Mouse (Mus musculus): ENCODE data around the gene Tbata. TPM values are rescaled to one million over a fixed set of nuclear protein-coding genes. Genes with fewer than 3 reads are reported as not detected.

Gene Tbata
- not detected for polyA plus RNA-seq (2017; shearing (Covaris generic))

GRCm38 (mm10) chr10:61171654-61172053 is at the start of gene Tbata:
TSS of gene Tbata (plus strand) at chr10:61171954.

GRCm38 (mm10) chr10:61147157-61148040 is 24.4 kb upstream of the Tbata start, which contains the start of gene Sgpl1:
TSS of gene Sgpl1 (minus strand) at chr10:61147703.

Other genes with a start within 250 kb of the Tbata start
- 0.83 TPM for gene Pcbd1, start 82.6 kb upstream of the Tbata start, polyA plus RNA-seq (2017; shearing (Covaris generic))
- 75.5 TPM for gene Sgpl1, start 24.3 kb upstream of the Tbata start, polyA plus RNA-seq (2017; shearing (Covaris generic))
- gene Adamts14, start 101.5 kb downstream of the Tbata start, polyA plus RNA-seq (2017; shearing (Covaris generic)) = 0.40 TPM
- 83.4 TPM for gene Prf1, start 125.9 kb downstream of the Tbata start, polyA plus RNA-seq (2017; shearing (Covaris generic))
- gene Pald1, start 211.6 kb downstream of the Tbata start, polyA plus RNA-seq (2017; shearing (Covaris generic)) = not detected
- gene Nodal, start 246.0 kb downstream of the Tbata start, polyA plus RNA-seq (2017; shearing (Covaris generic)) = not detected

Data from effector memory CD4-positive, alpha-beta T cell, adult 7 months (primary cell).